Mouse (Mus musculus) layer of hippocampus, adult 2 months (tissue): ENCODE results near the gene Zfp62. TPM values are rescaled to one million over a fixed set of nuclear protein-coding genes. Genes with fewer than 3 reads are reported as not detected.

Experiments used
- DNase-seq, 2 experiments: peaks; one replicate each; pipeline ENCODE4 v3.0.0; 2022; ENCODE audit warnings: low spot score in 2 of 2
- H3K27ac ChIP-seq: fragments of 200-600 bp; 2 replicates; pipeline ENCODE4 v1.8.1; 2022
- H3K4me3 ChIP-seq: fragments of 200-600 bp; 2 replicates; pipeline ENCODE4 v1.8.1; 2022; ENCODE audit warnings: mild to moderate bottlenecking
- CTCF ChIP-seq: fragments of 200-600 bp; conservative IDR thresholded peaks from 2 replicates; pipeline ENCODE4 v1.8.1; 2022; ENCODE audit warnings: antibody characterized with exemption, mild to moderate bottlenecking, moderate library complexity
- total RNA-seq, 2 experiments: library from RNA; stranded (reverse); gene quantifications; 2 replicates each; pipeline ENCODE4 v1.2.3; 2021

Gene Zfp62
- total RNA-seq, 2 experiments from 2014 or later = 46.7 to 51.2 TPM

DNA sequence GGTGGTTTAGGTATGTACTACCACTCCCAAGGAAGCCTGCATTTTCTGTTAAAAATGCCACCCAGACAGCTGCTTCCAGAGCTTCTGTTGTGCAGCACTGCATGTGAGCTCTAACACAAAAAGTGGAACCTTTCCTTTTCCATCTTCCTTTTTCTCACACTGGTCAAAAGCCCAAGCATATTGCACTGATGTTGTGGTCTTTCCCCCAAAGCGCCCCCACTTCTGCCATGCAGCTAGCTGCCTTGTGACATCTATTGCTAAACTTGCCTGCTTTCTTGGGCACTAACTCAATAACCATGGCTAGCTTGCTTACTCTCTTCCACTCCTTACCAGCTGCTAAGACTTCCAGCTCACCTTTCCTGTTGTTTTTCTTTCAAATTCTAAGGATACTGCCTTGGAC, 21.4 kb downstream of the Zfp62 start:
- H3K4me3 ChIP-seq = no peak overlapping the region
- no peak overlapping the region for H3K27ac ChIP-seq
- no peak for TF ChIP-seq CTCF
- DNase-seq = no peak

DNA sequence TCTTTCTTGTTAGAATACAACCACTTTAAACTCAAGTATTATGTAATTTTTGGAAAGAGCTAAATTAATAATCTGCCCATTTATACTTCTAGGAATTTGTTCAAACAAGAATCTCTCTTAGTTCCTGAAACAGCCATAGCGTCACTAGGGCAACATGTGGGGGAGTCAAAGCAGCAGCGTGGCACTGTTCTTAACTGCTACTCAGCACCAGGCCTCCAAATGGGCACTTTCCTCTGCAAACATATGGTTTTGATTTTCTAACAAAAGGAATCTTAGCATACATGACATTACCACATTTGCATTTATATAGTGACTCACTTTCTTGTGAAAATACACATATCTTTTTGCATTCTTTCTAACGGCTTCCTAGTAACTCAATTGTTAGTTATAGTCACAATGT, 29.7 kb downstream of the Zfp62 start:
- no peak overlapping the region for H3K27ac ChIP-seq
- H3K4me3 ChIP-seq = no peak overlapping the region
- DNase-seq = peak in 1 of 2 experiments; percentile 64
- TF ChIP-seq CTCF = no peak

DNA sequence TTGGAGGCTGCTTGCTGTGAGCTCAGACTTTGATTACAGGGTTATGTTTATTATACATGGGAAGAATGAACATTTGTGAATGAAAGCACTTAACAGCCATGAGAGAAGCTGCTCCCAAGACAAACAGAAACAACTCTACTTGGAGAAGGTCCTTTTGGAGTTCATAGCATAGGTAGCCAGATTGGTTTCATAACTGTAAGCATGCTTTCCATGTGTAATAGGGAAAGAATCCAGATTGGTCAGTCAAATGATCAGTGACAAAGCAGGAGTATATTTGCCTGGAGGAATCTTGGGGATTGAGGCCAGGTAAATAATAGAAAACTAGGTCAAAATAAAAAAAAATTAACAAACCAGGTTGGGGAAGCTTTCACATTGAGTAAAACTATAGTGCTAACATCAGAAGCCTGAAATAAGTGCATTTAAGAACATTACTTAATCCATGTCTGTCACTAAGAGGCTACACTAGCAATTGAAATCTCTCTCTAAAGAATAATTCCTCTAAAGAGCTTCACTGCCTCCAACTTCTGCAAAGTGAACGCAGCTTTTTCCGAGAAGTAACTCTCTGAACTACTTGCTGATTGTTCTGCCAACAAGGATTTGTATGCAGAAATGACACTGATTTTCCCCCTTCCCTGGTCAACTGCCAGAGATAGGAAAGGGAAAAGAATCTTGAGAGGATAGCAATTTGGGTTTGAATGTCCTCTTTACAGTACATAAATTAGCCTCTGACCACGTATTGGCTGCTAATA, 32.5 kb downstream of the Zfp62 start:
- no peak for DNase-seq
- Histone ChIP-seq H3K27ac (no peak overlapping the region), H3K4me3 (no peak overlapping the region)
- no peak for TF ChIP-seq CTCF

DNA sequence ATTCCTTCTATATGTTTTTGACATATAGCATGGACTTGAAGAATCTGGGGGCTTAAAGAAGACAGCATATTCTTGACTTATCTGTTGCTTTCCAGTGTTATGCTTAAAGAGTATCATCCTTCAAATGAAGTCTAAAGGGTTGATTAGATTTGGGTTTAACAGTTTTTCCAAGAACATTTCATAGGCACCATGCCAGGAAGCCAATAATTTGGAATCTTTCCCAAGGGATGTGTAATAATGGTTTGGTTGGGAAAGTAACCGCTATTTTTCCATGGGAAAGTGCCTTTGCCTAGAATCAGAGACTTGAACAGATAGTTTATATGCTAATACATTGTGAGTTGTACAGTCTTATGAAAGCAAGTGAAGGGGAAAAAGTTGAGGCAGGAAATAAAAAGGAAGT, 33.8 kb downstream of the Zfp62 start:
- Histone ChIP-seq H3K27ac (no peak overlapping the region), H3K4me3 (no peak overlapping the region)
- DNase-seq = no peak
- TF ChIP-seq CTCF = no peak

DNA sequence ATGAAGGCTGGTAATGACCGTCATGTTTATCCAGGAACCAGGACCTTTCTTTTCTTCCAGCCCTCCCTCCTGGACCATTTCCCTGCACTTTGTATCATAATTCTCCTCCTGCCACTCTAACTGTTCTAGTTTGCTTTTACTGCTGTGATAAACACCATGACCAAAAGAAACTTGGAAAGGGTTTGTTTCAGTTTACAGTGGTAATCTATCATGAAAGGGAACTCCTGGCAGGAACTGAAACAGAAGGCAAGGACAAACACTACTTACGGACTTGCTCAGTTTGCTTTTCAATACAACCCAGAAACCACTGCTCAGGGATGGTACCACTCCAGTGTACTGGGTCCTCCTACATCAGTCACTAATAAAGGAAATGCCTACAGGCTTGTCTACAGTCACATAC, 34.4 kb downstream of the Zfp62 start:
- no peak for TF ChIP-seq CTCF
- H3K4me3 ChIP-seq = no peak overlapping the region

DNA sequence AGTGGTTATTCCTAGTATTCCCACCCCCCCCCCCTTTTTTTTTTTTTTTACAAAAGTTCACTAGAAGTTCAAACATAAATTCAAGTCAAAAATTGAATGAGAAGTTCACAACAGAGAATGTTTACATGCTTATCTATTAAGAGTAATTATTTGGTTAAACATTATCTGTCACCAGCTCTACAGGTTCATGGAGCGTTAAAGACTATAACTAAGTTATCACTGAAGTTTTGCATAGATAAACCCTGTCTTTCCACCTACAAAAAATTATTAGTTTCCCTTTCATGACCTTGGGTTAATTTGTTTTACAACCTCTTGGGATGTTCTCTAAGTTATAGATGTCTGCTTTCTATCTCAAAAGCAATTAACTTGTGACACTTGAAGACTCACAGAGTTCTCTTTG, 37.2 kb downstream of the Zfp62 start:
- TF ChIP-seq CTCF = no peak
- no peak for DNase-seq
- Histone ChIP-seq H3K4me3 (no peak overlapping the region), H3K27ac (no peak overlapping the region)

More for the DNA sequence above, 34.4 kb downstream of the Zfp62 start:
- no peak for DNase-seq
- H3K27ac ChIP-seq = no peak overlapping the region

DNA sequence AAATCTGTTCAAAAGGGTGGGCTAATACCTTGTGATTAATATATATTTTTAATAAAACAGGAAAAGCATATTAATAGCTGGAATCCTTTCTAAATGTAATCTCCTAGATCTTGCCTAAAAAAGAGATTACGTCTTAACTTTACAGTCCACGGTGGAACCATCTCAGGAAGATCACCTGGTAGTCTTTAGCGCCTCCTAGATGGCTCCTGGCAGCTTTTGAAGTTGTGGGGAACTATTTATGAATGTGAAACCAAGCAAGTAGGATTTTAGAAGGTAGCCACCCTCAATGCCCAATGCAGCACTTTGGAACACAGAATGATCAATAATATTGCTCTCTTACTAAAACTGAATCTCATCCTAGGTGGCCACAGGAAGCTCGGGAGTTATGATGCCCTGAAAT, 37.8 kb downstream of the Zfp62 start:
- no peak for TF ChIP-seq CTCF
- H3K27ac ChIP-seq = no peak overlapping the region
- no peak for DNase-seq
- H3K4me3 ChIP-seq = no peak overlapping the region

DNA sequence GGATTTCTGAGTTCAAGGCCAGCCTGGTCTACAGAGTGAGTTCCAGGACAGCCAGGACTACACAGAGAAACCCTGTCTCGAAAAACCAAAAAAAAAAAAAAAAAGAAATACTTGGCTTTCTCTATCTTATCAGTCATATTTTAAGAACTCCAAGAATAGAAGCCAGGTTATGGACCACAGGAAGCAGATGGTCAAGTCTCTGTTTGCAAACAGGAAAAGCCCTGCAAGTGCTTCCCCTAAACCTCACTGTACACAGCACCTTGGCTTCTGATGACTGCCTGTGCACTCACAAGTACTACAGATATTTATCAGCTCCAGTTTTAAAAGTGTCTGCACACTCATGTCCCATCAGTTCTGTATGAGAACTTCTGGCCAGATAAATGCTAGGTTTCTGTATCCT, 38.4 kb downstream of the Zfp62 start:
- Histone ChIP-seq H3K27ac (no peak overlapping the region), H3K4me3 (no peak overlapping the region)
- no peak for TF ChIP-seq CTCF
- no peak for DNase-seq

DNA sequence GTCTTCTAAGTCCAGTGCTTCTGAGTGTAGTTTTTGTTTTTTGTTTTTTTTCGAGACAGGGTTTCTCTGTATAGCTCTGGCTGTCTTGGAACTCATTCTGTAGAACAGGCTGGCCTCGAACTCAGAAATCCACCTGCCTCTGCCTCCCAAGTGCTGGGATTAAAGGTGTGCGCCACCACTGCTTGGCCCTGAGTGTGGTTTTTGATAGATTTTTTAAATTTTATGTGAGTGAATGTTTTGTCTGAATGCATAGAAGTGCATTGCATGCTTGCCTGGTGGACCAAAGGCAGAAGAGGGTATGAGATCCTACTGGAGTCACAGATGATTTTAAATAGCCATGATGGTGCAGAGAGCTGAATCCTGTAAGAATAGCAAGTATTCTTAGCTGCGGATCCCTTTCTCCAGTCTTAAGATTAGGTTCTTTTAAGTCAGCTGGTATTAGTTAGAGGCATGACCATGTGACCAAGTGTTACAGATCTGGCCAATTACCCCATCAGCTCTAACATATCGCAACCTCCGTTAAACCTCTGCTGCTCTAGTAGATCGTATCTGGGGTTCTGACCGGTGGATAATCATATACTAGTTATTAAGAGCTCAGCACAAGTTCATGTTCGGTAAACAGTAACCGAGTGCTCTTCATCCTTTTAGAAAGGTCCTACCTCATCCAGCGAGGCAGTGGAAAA, 40.0 kb downstream of the Zfp62 start:
- peak overlapping the region; percentile 98 for H3K27ac ChIP-seq
- H3K4me3 ChIP-seq = peak overlapping the region; percentile 89
- no peak for TF ChIP-seq CTCF
- DNase-seq = no peak

DNA sequence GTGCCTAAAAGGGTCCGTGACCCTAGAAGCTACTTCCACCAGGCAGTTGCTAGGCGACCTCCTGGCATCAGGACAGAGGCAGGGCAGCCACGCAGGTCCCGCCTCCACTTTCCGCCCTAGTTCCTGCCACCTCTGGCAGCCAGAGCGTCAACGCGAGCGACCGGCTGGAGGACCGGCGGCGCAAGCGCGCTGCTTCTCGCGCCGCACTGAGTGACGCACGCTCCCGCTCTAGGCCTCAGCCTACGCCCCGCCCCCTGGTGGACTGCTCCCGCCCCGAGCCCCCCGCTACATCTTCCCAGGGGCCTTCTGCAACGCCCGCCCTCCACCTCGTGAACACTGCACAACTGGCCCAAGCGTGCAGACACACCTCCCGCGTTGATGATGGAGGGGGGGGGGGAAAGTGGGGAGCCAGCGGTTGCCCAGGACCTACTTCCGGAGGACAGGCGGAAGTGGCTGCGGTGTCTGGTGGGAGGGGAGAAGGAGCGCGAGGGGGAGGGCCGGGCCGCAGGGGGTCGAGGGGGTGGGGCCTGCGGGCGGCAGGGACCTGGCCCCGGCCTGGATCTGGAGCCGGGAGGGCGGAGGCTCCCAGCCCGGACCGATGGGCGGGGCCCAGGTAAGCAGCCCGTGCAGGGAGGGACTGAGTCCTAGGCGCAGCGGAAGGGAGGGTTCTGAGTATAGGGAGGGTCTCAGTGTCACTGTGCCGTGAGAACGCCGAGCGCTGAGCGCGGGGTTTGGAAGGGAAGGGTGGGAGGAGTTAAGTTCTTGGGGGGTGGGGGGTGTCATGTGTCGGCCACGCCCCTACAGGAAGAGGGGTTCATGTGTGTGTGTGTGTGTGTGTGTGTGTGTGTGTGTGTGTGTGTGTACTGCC, 40.9 kb downstream of the Zfp62 start, which contains the start of gene Mgat1:
TSS of gene Mgat1 (plus strand) at position 465 of the 868 bp plus-strand sequence.
- DNase-seq = peak; percentile 87 to 92
- H3K4me3 ChIP-seq = peak within 1 kb of the TSS; percentile 89
- peak within 1 kb of the TSS; percentile 98 for H3K27ac ChIP-seq
- TF ChIP-seq CTCF = peak; percentile 63

DNA sequence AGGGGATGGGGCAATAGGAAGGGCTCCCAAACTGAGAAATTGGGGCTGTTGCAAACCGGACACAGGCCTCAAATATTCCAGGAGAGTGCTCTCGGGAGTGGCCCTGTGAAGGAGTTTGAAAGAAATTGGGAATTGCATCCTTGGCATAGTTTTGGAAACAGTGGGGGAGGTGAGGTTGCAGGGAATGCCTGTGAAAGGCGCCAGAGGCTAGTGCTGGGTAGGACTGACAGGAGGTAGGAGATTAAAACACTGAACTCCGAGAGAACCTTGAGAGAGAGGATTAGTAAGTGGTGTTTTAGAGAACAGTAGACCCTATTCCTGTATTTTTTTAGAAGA, 41.5 kb downstream of the Zfp62 start:
- H3K27ac ChIP-seq = peak overlapping the region; percentile 81
- DNase-seq = no peak
- peak overlapping the region; percentile 89 for H3K4me3 ChIP-seq
- no peak for TF ChIP-seq CTCF

DNA sequence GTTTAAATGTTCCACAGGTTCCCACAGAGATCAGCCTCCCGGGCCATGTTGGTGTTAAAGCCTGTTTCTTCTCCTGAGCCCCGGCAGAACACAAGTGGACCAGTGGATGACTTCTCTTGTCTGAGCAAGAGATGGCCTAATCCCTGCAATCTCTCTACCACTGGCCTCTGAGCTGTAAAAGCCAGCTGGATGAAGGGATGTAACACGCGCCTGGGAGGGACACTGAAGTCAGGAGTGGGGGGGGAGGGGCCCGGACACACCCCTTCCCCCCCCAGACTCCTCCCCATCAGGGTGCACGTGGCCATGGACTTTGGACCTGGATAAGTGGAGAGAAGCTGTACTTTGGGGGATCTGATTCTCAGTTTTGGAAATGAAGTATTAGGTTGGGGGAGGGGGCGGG, 42.1 kb downstream of the Zfp62 start:
- H3K27ac ChIP-seq = peak overlapping the region; percentile 81; the same call in 1 of the 2 replicates
- peak overlapping the region; percentile 89; the same call in 1 of the 2 replicates for H3K4me3 ChIP-seq
- TF ChIP-seq CTCF = no peak
- no peak for DNase-seq
